ENCODE assay signal across 22 mouse cellular contexts in the genomic region with DNA sequence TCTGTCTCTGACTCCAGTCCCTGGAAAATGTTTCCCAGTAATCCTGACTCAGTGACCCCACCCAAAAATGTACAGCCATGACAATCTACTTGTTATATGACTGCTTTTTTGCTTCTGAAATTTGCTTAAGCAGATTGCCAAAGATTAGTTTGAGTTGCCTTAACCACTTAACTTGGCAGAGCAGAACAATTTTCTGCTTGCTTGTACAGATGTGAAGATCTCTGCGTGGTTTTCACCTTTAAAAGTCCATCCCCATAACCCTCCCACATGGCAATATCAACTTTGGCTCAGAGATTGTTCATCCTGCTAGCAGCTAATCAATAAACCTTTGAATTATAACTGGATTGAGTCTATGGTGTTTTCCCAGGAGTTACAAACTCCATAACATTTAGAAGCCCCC. TPM values are rescaled to one million over a fixed set of nuclear protein-coding genes. Genes with fewer than 3 reads are reported as not detected.
"Had no signal": no experiment of that assay in that cellular context is flagged by ENCODE, and none has a peak within 500 bp of the region (broad histone marks: within the 10 kb centered on the region; RNA-seq: fewer than 3 reads in every experiment).

No protein-coding gene starts in this region.

- H3K36me3 ChIP-seq: lung, embryonic 15.5 days; midbrain, embryonic 13.5 days; midbrain, embryonic 15.5 days; neural tube, embryonic 12.5 days; stomach, embryonic 15.5 days had no signal

- H3K9me3 ChIP-seq: lung, embryonic 15.5 days; megakaryocyte, embryonic 14.5 days; midbrain, embryonic 13.5 days; midbrain, embryonic 15.5 days; neural tube, embryonic 12.5 days; stomach, embryonic 15.5 days had no signal

- H3K4me1 ChIP-seq: midbrain, embryonic 13.5 days; midbrain, embryonic 15.5 days; neural tube, embryonic 12.5 days had no signal

- H3K27me3 ChIP-seq: lung, embryonic 15.5 days; megakaryocyte, embryonic 14.5 days; midbrain, embryonic 13.5 days; midbrain, embryonic 15.5 days; neural tube, embryonic 12.5 days; stomach, embryonic 15.5 days had no signal

- H3K9ac ChIP-seq: lung, embryonic 15.5 days; midbrain, embryonic 13.5 days; midbrain, embryonic 15.5 days; neural tube, embryonic 12.5 days; stomach, embryonic 15.5 days had no signal

- DNase-seq: lung, adult 2 months; lung, postnatal 14 days; lung, postnatal 36 days; right cerebral cortex, postnatal 14 days; thymus, adult 2 months; thymus, postnatal 25 days; thymus, postnatal 4 days had no signal

- H3K4me2 ChIP-seq: lung, embryonic 15.5 days; midbrain, embryonic 11.5 days; midbrain, embryonic 13.5 days; midbrain, embryonic 15.5 days; neural tube, embryonic 12.5 days; stomach, embryonic 15.5 days had no signal

- H3K27ac ChIP-seq: lung, embryonic 15.5 days; macrophage; midbrain, embryonic 13.5 days; midbrain, embryonic 15.5 days; neural tube, embryonic 12.5 days; stomach, embryonic 15.5 days; stomach, postnatal 0 days had no signal

- ATAC-seq: lung, postnatal 0 days; midbrain, embryonic 13.5 days; midbrain, embryonic 15.5 days had no signal

- H3K4me3 ChIP-seq: lung, embryonic 15.5 days; megakaryocyte, embryonic 14.5 days; midbrain, embryonic 13.5 days; midbrain, embryonic 15.5 days; neural tube, embryonic 12.5 days; stomach, embryonic 15.5 days had no signal

RNA-seq across cellular contexts. Expression of a gene that starts 48.1 kb away (rescaled TPM):
- total RNA-seq: monocyte, adult 5-6 weeks had no signal

RNA-seq across cellular contexts. Expression of a gene that starts 56.3 kb away (rescaled TPM):
- total RNA-seq: megakaryocyte progenitor cell, adult 5-6 weeks; midbrain, postnatal 0 days; neutrophil, adult 5-6 weeks had no signal
- polyA plus RNA-seq: lung, embryonic 15.5 days; lung, postnatal 0 days; macrophage; midbrain, embryonic 11.5 days; midbrain, embryonic 15.5 days; midbrain, postnatal 0 days; neural tube, embryonic 12.5 days; neural tube, embryonic 14.5 days; stomach, postnatal 0 days had no signal
